Mouse (Mus musculus): ENCODE data around the gene Gm7145.
"Not testable (repeated sequence)": the region's sequence is repeated elsewhere in the genome, so short reads cannot be mapped to it uniquely, and the experiment has no call there.

DNA sequence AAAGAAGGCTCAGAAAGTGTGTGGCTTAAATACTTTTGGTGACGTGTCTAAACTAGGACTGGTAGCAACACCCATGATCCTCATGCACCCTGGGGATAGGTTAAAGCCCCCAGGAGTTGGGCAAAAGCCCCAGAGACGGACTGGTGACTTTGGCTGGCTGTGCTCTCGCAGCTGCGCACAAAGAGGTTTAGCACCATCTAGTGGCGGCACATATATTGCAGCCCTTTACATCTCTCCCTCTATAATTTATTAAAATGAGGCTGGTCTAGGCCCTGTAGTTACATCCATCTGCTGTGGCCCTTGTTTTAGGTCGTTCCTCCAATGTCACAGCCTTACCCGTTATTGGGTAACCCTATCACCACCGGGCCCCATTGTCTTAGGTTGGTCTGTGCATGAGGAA, 47.0 kb downstream of the Gm7145 start:
- not testable (repeated sequence) for TF ChIP-seq CTCF (IDR thresholded peaks at IDR 0.05; ENCODE audit: borderline replicate concordance, insufficient read depth, low read depth, low read length); POLR2A (IDR thresholded peaks at IDR 0.05; ENCODE audit: borderline replicate concordance, insufficient read depth, low read length)
